Mouse (Mus musculus) c-Kit-negative CD71-positive TER-119-positive erythroid progenitor cells, embryonic 14.5 days (primary cell): ENCODE data around the gene Sorcs2.
"Not testable (repeated sequence)": the region's sequence is repeated elsewhere in the genome, so short reads cannot be mapped to it uniquely, and the experiment has no call there.

Experiments
- DNase-seq: peaks from one replicate; pipeline ENCODE4 v3.0.0-alpha.2; 2013; ENCODE audit warnings: low read depth, low spot score

Sorcs2 gene

DNA sequence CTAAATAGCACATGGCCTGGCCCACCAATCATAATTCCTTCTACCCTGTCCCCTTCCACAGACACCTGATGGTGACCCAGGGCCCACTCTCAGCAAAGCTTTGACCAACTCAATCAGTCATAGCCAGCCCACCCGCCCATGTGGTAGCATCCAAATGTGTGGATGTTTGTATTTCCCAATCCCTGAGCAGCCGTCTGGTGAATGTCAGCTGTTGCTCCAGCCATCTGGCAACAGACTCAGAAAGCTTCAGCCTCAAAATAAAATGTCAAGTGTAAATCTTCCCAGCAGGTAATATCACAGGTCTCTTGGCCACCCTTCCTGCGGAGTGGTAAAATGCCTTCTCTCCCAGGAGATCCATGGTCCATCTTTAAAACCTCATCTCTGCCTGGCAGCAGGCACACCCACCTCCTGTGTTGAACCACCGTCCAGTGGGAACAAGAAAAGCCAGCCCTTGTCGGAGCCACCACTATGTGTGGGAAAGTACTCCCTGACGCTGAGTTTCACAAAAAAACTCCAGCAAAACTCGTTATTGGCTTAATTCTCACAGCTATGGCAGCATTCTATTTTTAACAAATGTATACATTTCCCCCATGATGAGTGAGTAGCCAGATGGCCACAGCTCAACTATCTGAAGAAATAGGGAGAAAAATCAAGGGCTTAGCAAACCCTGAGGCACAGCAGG, 93.5 kb downstream of the Sorcs2 start:
- DNase-seq: no peak

DNA sequence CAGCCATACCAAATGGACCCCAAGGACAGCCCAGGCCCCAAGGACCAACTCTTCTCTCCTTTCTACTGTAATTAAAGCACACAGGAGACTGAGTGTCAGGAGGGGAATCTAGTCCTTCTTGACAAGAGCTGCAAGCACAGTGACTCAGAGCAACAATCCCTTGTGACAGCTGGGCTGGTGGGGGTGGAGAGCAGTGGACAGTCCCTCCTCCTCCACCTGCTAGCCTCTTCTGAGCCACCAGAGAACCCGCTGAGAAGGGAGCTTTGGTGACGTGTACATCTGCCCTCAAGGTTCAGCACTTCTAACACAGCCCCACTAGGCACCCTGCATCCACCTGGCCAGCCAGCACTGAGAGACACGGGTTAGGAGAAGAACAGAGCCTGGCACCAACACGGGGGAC, 96.8 kb downstream of the Sorcs2 start:
- DNase-seq: no peak

DNA sequence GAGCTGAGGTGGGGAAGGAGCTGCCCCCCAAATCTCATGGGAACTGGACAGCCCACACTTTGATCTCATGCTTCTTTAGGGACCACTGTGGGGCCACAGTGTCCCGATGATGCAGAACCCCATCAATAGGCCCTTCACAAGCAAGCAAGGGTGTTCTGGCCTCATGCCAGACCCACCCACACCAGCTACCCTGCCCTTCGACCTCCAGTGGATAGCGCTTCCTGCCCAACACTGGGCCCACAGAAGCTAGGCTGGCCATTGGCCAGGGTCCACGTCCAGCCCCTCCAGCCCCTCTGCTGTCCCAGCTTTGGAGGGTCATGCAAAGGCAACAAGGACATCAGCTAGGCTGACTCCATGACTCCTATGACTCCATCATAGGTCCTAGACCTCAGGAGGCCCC, 99.9 kb downstream of the Sorcs2 start:
- no peak for DNase-seq

DNA sequence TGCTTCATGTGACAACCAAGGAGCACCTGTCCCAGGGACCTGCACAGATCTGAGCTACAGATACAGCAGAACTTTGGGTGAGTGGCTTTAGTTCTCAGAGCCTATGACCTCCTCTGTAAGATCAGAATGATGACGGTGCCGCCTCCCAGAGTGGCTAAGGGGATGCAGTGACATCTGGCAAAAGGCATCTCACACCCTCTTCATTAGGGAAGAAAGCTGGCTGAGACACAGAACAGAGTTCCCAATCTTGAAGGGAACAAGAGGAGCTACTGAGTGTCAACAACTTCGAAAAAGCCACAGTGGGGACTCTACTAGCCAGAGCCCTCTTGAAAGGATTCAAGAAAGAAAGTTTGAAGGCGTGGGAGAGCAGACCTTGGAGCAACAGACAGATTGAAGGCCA, 100.7 kb downstream of the Sorcs2 start:
- DNase-seq: no peak

DNA sequence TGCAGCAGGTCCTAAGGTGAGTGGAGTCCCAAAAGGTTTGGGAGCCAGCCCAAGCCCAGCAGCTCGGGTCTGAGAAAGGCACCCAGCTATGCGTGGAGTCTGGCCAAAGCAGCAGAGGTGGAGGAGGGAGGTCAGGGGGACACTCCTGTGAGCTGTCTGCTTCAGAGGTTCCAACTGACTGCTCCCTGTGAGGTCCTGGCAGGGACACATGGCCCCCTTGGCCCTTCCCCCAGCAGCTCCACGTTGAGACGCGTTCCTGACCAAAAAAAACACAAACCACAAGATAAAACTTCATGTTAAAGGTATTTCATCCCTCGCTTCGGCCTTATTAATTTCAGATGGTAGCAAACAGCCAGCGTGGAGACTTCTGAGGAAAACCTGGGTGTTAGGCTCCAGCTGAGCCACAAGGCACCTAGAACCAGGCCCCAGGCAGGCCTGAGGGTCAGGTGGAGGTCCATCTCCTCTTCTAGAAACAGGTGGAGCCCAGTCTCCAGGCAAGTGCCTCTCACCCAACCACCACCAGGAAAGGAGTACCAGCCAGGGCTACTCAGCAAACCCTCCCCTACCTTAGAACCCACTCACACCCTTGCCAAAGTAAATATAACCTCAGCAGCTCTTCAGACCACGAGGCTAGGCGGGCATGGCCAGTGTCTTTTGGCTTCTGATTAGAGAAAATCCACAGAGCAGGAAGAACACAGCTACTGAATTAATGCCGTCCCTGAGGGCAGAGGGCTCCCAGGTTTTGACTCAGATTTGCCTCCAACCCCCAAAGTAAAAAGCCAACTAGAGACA, 104.6 kb downstream of the Sorcs2 start:
- DNase-seq: no peak

DNA sequence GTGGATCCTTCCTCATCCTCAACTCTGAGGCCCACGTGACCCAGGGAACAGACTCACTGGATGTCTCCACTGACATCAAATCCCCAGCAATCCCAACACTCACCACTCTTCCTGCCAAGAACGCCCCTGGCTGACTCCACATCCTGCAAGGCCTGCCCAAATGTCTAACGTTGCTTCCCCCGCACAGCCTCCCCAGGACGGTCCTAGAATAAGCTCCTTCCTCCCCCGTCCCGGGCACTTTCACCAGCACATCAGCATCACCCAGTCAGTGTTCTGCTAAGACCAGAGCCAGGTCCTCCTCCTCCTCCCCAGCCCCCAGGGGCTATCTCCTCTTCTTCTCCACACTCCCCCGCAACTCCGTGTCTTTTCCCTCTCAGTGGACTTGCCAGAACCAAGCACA, 105.6 kb downstream of the Sorcs2 start:
- no peak for DNase-seq

DNA sequence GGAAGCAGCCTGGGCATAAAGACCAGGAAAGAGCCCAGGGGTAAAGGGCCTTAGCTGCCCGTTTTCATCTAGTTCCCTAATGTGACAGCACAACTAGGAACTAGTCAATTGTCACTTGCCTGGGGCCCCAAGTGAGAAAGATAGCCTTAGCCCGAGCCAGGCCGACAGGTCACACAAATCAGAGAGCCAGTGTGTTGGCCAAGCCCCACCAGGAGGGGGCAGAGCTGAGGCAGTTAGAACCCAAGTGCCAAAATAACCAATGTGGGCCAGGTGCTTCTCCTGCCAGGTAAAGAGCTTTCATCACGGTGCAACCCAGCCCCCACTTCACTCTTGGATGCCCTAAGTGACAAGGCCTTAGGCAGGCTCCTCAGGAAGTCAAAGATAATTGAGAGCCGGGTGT, 106.7 kb downstream of the Sorcs2 start:
- DNase-seq: no peak

DNA sequence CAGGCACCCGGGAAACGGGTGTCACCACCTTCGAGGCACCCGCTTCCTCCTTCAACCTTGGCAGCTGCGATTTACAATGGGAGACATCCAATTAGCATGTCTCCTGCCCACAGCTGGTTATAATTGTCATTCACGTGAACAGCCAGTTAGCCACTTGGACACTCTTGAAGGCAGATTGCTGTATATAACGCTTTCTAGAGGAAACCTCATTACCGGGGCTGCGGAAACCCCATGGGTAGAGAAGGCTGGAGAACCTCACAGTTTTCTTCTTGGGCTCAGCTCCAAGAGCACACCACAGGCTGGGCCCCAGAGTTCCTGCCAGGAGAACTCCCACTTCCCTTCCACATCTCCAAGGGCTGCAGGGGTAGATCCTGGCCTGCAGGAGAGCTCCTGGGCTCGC, 112.5 kb downstream of the Sorcs2 start:
- no peak for DNase-seq

DNA sequence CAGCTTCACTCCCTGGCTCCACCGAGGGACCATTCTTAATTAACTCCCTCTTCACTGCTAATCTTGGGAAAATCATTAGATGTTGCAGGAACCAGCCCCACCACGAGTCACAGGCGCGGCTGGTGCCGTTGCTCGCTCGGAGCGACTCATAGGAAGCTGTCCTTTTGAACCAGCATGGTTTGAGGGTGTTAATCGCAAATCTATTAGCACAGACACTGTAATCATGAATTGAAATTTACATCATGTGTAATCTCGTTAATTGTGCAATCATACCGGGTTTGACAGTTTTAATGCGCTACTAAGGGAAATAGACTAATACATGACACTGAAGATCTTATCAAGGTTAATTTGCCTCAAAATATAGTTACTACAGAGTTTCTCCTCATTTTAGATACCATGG, 118.0 kb downstream of the Sorcs2 start:
- DNase-seq: no peak

DNA sequence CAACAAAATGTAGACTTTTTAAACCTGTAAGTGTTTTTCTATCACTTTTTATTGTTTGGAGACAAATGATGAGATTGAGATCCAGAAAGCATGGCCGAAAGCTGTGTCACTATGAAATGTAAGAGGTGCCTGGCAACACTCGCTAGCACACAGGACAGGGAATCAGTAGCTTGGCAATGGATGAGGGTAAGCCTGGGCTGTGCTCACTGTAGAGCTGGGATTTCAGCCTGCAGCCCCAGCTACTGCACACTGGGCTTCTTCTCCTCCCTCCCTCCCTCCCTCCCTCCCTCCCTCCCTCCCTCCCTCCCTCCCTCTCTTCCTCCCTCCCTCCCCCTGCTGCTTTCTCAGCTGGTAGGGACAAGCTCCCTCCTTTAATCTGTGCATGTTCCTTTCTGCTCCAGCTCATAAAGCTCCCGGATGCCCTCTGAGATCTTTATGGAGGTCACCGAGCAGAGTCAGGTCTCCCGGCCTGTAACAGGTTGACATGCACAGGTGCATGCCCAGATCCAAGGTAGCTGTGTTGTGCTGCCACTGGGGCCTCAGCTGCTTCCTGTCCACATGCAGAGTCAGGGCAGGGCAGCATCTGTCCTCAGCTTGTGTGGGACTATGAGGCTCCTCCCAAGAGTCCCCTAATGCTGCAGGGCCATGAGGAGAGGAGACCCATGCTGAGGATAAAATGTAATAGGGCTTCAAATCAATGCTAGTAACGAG, 123.1 kb downstream of the Sorcs2 start:
- no peak for DNase-seq

DNA sequence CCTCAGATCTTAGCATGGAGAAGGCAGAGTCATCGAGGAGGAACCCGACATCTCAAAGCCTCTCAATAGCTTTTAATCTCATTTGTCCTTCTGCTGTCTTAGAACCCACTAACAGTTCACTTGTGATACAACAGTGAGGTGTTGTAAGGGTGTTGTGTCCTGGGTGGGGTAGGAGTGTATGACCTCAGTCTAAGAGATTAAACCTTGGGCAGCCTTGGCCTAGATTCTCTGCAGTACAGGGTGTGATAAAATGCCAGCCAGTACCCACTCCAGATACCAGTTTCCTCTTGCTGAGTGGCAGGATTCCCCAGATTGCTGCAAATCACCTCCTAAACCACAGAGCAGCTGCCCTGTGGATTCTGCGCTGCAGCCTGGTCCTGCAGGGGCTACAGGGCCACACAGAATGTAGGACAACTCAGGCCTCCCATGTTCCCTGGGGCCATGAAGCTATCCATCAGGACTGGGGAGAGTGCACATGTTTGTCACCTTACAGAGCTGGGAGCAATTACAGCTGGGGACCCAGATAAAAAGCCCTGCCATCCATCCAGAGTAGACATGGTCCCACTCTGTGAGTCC, 130.7 kb downstream of the Sorcs2 start:
- DNase-seq: no peak

DNA sequence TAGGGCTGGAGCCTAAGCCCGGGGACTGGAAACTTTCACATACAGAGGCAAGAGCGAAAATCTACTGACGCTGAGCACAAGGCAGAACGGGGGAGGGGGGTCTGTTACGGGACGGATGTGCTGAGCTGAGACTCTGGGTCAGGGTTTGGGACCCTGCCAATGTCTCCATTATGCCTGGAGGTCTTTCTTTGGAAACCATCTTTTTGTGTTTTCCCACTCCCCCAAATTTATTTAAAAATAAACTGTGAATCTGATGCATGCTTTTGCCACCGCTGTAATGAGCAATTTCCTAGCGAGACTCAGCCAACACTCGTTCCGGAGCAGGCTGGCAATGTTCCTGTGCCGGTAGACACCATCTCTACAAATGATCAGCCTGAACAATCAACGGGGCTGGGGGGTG, 137.1 kb downstream of the Sorcs2 start:
- no peak for DNase-seq

DNA sequence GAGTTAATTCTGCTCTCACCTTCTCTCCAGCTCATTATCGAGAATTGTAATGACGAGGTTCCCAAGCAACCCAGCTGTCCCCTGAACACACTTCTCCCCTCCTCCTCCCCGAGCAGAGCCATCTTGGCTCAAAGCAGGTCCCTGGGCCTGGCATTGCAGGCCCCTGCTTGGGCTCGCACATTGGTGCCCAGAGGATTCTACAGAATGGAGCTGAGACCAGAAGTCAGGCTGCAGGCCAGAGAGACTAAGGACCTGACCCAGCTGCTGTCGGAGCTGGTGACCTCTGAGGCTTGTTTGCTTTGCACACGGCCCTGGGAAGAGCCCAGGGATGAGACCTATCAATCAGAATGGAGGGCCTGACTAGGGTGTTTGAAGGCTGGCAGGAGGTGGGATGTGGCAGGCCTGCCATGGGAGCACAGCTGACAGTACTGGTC, 138.2 kb downstream of the Sorcs2 start:
- DNase-seq: no peak

DNA sequence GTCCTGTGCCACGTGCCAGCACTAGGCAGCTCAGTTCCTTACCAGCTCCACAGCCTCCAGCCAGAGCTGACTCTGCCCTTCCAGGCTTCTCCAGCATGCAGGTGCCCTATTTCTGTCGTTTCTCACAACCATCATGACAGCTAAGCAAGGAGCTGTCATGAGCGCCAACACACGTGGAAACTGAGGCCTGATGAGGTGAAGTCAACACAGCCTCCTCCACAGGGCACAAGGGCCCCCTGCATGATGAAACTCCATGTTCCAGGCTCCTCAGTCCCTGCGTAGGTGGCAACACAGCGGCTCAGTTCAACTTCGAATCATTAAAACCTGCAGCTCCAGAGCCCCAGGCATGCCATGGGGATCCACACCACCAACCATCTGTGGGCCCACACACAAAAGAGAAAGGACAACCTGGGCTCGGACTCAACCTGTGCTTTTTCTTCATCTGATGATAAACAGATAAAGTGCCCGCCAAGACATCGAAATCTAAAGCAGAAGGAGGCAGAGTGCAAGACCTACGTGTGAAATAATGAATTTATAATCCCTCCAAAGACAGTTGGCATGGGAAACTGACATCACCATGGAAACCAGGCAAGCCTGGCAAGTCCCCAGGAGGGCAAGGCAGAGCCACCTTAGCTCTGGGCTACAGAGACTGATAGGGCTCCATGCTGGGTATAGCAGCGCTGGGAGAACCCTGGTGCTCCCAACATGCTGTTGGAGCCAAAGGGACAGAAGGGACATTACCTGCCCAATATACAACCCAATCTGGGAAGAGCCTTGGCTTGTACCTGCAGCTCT, 139.4 kb downstream of the Sorcs2 start:
- DNase-seq: no peak

DNA sequence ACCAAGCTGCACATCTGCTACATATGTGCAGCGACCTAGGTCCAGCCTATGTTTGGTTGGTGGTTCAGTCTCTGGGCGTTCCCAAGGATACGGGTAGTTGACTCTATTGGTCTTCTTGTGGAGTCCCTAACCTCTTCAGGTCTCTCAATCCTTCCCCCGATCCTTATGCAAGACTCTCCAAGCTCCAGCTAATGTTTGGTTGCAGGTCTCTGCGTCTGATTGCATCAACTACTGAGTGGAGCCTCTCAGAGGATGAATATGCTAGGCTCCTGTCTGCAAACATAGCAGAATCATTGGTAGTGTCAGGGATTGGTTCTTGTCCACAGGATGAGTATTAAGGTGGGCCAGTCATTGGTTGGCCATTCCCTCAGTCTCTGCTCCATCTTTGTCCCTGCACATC, 140.9 kb downstream of the Sorcs2 start:
- DNase-seq: no peak

DNA sequence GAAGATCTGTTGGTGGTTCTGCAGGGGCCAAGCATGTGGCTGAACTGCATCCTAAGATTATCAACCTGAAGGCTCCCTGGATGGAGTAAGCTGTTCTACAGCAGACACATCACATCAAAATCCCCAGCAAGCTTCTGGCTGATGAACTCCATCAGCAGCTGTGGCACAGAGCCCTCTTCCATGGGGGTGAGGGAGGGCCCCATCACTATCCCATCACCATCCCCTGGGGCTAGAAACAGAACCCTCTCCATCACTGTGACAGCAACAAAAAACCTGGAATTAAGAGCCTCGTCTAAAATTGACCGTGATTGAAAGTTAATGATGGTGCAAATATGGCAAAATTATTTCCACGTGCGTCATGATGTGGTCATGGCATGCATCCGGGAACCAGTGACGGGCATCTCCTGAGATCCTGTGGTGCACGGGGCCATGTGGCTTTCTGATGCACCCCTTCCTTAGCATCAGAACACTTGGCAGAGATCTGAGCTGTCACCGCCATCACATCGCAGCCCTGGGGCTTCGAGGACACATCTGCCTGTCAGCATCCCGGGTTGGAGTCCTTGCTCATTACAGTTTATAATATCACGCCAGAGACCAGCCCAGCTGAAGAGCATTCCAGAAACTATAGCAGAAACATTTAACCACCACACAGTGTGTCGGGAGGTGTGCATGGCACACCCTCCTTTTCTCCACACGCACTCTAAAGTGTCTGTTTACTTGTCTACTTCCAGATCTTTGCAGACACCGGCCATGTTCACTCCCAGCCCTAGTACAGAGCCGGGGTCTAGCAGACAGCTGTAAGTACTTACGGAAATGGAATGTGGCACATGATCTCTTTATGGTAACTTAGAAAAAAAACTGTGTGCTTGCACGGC, 143.1 kb downstream of the Sorcs2 start:
- no peak for DNase-seq

DNA sequence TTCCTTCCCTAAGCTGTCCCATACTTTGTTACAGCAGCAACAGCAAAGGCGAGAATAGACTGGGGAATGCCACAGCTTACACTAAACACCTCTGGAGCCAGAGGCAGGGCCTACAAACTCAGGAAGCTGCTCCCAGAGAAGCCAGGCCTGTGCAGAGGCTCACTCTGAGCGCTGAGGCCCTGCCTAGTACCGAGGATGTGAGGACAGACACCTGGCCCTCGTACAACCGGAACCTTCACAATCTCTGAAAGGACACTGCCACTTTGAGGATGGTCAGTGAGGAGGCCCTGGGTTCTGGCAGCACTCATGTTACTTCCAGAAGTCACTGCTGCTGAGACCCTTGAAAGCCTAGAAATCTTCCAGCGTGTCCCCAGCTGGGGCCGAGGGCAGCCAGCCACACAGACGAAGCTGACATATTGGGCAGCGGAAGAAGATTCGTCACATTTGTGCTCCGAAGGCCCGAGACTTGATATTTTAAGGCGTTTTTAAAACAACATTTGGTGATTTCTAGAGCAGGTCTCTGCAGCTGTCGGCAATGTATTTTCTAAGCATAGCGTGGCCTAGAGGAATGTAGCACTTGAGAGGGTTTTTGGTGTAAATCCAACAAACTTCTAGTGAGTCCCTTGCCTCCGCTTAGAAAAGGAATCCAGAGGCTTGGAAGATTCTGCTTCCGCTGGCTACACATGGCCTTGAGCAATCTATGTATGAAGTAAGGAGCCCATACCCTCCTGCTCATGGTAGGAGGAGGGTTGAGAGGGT, 145.0 kb downstream of the Sorcs2 start:
- no peak for DNase-seq

DNA sequence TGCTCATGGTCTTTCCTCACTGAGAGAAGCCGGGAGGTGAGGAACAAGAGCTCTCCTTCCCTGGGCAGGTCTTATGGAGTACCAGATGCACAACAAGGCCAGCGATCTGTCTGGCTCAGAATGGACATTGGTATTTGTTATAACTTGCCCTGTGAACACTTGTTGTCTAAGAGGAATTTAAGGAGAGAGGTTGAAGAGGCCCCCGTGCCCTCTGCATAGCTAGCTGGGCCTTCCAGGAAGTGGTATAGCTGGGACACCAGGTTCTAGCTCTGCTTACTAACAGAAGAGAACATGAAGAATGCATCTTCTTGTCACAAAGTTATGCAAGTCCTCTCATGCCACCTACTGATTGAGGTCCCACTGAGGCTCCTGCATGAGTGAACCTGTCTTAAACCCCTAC, 149.9 kb downstream of the Sorcs2 start:
- no peak for DNase-seq

DNA sequence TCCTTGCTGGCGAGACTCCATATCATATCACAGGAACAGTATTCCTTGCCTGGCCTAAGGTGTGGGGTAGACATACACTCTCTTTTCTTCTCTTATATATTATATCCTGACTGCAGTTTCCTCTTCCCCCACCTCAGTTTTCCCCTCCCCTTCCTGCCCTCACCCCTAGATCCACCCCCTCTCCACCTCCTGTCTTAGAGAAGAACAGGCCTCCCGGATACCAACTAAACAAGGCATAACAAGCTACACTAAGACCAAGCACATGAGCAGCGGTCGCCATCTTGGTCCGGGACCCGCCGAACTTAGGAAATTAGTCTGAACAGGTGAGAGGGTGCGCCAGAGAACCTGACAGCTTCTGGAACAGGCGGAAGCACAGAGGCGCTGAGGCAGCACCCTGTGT, 160.4 kb downstream of the Sorcs2 start:
- DNase-seq: not testable (repeated sequence)

DNA sequence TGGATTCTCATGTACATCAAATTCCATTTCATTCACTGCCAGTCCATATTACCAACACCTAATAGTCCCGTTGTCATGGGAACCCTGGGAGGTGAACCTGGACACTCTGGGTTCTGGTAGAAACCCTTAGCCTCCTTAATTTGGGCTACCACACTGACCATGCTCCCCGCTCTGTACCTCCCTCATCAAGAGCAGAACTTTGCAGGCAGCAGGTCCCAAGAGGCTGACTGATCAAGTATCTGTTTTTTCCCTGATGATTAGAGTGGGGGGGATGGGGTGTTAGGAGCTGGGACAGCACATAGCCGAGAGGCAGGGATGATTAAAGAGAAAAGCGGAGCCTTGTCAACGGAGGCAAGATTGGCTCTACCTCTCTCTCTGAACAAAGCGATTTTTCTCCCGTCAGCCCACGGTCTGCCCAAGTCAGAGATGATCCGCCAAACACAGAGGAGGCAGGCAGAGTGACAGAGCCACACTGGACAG, 167.6 kb downstream of the Sorcs2 start:
- no peak for DNase-seq
